Mouse (Mus musculus) testis, adult 2 months (tissue): ENCODE results near the gene Pdzrn4. TPM values are rescaled to one million over a fixed set of nuclear protein-coding genes. Genes with fewer than 3 reads are reported as not detected.

Source experiments
- H3K27ac ChIP-seq: fragments of 200-500 bp; 2 replicates; pipeline ENCODE4 v1.5.1; 2012; ENCODE audit warnings: low read depth, low read length; ENCODE audit not compliant: control insufficient read depth, insufficient read depth
- H3K27me3 ChIP-seq: fragments of 200-500 bp; 2 replicates; pipeline ENCODE4 v1.6.1; 2012; ENCODE audit warnings: mild to moderate bottlenecking, low read length, moderate library complexity; ENCODE audit not compliant: control insufficient read depth, insufficient read depth
- H3K36me3 ChIP-seq: fragments of 200-500 bp; 2 replicates; pipeline ENCODE4 v1.6.1; 2012; ENCODE audit warnings: mild to moderate bottlenecking, low read length; ENCODE audit not compliant: control insufficient read depth, insufficient read depth
- H3K4me1 ChIP-seq: fragments of 200-500 bp; 2 replicates; pipeline ENCODE4 v1.6.1; 2012; ENCODE audit warnings: low read length; ENCODE audit not compliant: control insufficient read depth, insufficient read depth
- H3K4me3 ChIP-seq: fragments of 200-500 bp; 2 replicates; pipeline ENCODE4 v1.5.1; 2012; ENCODE audit warnings: low read depth, mild to moderate bottlenecking, low read length, moderate library complexity, mixed read lengths; ENCODE audit not compliant: control insufficient read depth
- CTCF ChIP-seq: fragments of 200-500 bp; IDR thresholded peaks from 2 replicates; pipeline ENCODE4 v1.5.1; 2012; ENCODE audit warnings: low read depth, mild to moderate bottlenecking, inconsistent platforms, low read length, moderate library complexity; ENCODE audit not compliant: control insufficient read depth, insufficient read depth, insufficient replicate concordance
- POLR2A ChIP-seq: fragments of 200-500 bp; IDR thresholded peaks from 2 replicates; pipeline ENCODE4 v1.6.1; 2012; ENCODE audit warnings: low read depth, mild to moderate bottlenecking, inconsistent platforms, low read length, moderate library complexity; ENCODE audit not compliant: control insufficient read depth
- polyA plus RNA-seq: library from polyadenylated mRNA; depleted of rRNA; stranded (reverse); fragments of >200 nt; gene quantifications from 2 replicates; pipeline ENCODE4 v1.2.3, GENCODE M21; 2012

The Pdzrn4 gene
- polyA plus RNA-seq, 1 experiment, result 6.3 TPM

DNA sequence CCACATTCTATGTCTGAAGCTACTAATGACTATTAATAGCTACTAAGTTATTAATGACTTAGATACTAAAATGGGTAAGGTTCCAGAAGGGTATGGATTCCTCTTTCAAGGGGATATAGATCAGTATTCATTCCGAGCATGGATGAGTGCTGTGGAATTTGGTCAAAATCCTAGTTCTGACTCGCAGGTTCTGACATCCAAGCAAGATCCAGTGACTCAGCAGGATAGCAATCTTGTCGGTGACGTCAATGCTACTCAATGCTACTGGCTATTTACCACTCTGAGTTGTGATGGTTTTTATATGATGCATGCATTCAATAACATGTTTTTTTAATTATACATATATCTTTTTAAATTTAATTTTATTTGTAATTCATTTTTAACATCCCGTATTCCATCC is 279.4 kb downstream of the Pdzrn4 start:
- Histone ChIP-seq H3K27me3 (no peaks in the 10 kb centered on the region), H3K4me1 (no peaks in the 10 kb centered on the region), H3K27ac (no peak overlapping the region), H3K4me3 (no peak overlapping the region), H3K36me3 (no peaks in the 10 kb centered on the region)
- TF ChIP-seq POLR2A (no peak), CTCF (no peak)

DNA sequence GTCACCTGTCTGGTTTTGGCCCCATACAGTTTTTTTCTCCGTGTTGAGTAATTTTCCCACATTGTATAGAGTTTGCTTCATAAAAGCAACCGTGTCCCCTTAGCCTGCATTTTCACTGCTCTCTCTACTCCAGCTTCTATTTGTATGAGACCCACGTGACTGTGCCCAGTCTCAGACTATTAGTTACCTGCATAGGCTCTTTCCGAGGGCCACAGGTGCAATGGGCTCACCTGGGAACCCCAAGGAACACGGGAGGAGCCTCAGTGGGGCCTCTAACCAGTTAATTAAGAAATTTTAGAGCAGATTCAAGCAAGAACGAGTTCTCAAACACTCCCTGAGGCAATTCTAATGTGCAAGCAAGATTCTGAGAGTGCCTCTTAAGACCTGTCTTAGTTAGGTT is 281.7 kb downstream of the Pdzrn4 start:
- Histone ChIP-seq H3K36me3 (no peaks in the 10 kb centered on the region), H3K27ac (no peak overlapping the region)
- no peak for TF ChIP-seq POLR2A
- TF ChIP-seq CTCF, result no peak

DNA sequence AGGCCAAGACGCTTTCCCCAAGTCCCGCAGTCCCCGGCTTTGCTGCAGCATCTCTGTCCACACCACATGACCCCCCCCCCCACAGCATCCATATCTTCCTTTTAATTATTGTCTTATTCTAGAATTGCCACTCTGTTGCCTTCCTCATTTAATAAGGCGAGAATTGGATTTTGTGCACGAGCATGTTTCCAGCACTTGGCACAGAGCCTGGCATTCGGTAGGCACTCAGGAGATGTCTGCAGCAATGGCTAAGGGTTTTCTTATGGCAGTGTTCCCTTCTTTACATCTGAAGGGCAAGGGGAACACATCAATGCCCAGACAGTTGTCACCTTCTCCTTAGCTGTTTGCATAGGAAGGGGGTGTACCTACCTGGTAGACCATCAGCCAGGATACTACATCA is 282.9 kb downstream of the Pdzrn4 start:
- Histone ChIP-seq H3K36me3 (no peaks in the 10 kb centered on the region), H3K27me3 (no peaks in the 10 kb centered on the region), H3K4me1 (no peaks in the 10 kb centered on the region), H3K4me3 (no peak overlapping the region), H3K27ac (no peak overlapping the region)
- no peak for TF ChIP-seq POLR2A
- TF ChIP-seq CTCF, result no peak

More for the DNA sequence above, 281.7 kb downstream of the Pdzrn4 start:
- no peaks in the 10 kb centered on the region for H3K4me1 ChIP-seq
- no peak overlapping the region for H3K4me3 ChIP-seq
- no peaks in the 10 kb centered on the region for H3K27me3 ChIP-seq

DNA sequence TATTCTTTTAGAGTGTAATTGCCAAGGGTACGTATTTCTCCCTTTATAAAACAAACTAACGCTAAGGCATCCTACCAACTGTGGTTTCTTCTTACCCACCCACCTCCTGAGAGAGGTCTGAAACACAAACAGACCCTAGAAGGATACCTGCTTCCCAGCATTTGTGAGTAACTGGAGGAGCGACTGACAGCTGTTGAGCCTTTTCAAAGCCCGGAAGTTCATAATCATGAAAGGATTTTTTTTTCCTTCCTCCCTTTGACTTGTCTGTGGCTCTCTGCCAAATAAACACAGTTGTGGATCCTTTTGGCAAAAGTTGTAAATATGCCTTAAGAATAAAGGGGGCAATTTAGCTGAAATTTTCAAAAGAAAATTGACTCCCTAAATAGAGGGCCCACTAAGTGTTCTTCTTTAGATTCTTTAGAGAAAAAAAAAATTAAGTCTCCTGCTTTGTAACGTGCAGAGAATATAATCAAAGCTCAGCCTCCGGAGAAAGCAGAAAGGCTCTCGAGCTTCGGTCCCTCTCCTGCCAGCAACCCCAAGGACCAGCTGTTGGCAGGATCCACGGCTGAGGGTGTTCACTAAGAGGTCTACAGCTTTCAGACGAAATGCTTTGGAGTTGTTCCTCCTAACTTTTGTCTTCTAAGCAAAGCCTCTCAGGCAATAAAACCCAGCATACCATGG is 299.7 kb downstream of the Pdzrn4 start:
- H3K27ac ChIP-seq, result no peak overlapping the region
- no peaks in the 10 kb centered on the region for H3K4me1 ChIP-seq
- H3K27me3 ChIP-seq, result no peaks in the 10 kb centered on the region
- TF ChIP-seq POLR2A (no peak), CTCF (no peak)
- H3K36me3 ChIP-seq, result no peaks in the 10 kb centered on the region
- no peak overlapping the region for H3K4me3 ChIP-seq

DNA sequence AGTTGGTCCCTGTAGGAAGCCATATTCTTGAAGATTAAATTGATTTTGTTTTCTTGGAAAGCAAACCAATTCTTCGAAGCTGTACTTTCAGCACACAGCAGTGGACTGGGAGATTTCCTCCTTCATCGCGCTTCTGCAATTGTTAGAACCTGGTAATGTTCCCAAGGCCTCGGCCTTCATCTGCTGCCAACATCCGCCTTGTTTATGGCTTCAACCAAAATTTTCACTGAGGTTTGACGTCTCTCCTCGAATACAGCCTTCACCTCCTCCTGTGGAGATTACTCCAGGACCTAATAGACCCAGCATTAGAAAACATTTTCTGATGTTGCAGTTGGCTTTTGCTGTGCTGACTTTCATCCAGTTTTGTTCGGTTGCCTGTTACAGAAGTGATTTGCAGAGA is 307.5 kb downstream of the Pdzrn4 start:
- H3K4me1 ChIP-seq, result no peaks in the 10 kb centered on the region
- H3K4me3 ChIP-seq, result peak overlapping the region; percentile 77
- no peaks in the 10 kb centered on the region for H3K36me3 ChIP-seq
- H3K27ac ChIP-seq, result peak overlapping the region; percentile 39; the same call in 1 of the 2 replicates
- H3K27me3 ChIP-seq, result no peaks in the 10 kb centered on the region
- TF ChIP-seq CTCF (no peak), POLR2A (no peak)

DNA sequence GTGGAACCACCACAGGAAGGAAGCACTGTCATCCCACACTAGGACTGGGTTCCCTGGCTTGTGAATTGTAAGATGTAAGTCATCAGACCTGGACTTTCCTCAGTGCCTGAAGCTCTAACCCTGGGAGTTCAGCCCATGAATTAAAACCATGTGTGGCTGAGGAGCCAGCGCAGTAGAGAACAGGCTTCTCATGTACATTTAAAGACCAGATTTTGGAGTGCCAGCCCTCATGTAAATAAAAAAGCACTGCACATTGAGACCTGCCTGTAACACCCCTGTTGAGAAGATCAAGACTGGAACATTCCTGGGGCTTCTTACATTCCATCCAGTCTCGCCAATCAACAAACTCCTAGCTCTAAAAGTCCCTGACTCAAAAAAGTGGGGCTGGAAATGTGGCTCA is 342.0 kb downstream of the Pdzrn4 start:
- no peak overlapping the region for H3K27ac ChIP-seq
- H3K36me3 ChIP-seq, result no peaks in the 10 kb centered on the region
- H3K4me1 ChIP-seq, result no peaks in the 10 kb centered on the region

DNA sequence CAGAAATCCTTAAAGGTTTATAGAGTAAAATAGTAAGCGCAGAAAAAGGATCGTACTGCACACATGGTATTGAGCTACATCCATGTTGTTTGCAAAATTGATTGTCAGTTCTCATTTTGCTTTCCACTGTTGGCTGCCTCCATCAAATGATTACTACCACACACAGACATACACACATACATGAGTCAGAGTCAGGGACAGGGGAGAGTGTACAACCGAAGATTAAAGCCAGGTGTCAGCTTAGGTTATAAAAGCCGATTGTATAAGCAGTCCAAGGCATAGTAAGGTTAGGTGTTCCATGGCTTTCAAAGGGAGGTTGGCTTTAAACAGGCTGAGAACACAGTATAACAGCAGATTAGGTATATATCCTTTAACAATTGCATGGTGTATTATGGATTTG is 343.2 kb downstream of the Pdzrn4 start:
- H3K27ac ChIP-seq, result no peak overlapping the region
- no peaks in the 10 kb centered on the region for H3K27me3 ChIP-seq
- TF ChIP-seq CTCF (no peak), POLR2A (no peak)
- H3K36me3 ChIP-seq, result no peaks in the 10 kb centered on the region
- no peaks in the 10 kb centered on the region for H3K4me1 ChIP-seq
- H3K4me3 ChIP-seq, result no peak overlapping the region

More for the DNA sequence above, 342.0 kb downstream of the Pdzrn4 start:
- TF ChIP-seq CTCF (no peak), POLR2A (no peak)
- H3K27me3 ChIP-seq, result no peaks in the 10 kb centered on the region
- no peak overlapping the region for H3K4me3 ChIP-seq
